ENCODE assay signal across 15 mouse cellular contexts in genomic region chr8:124648311-124648710, GRCm38 (mm10). TPM values are rescaled to one million over a fixed set of nuclear protein-coding genes. Genes with fewer than 3 reads are reported as not detected.
A peak's percentile ranks its signal among the peaks of the same experiment; 100 is the strongest.
DNase-seq lines count a peak whose midpoint lies in the region; ATAC-seq lines count a peak whose summit lies in the region.
"Had no signal": no experiment of that assay in that cellular context is flagged by ENCODE, and none has a peak within 500 bp of the region (broad histone marks: within the 10 kb centered on the region; RNA-seq: fewer than 3 reads in every experiment).

No protein-coding gene starts in this region.

- peak overlapping the region; percentile 46; the same call in 1 of the 2 replicates for H3K27ac ChIP-seq in heart, embryonic 11.5 days (ENCODE audit: low read depth, low read length)
- H3K27ac ChIP-seq in hindbrain, embryonic 12.5 days, result peak overlapping the region; percentile 72
- no peak overlapping the region for H3K27ac ChIP-seq in hindbrain, embryonic 14.5 days
- H3K27ac ChIP-seq in neural tube, embryonic 13.5 days (replicated peaks), result peak overlapping the region; percentile 35; the same call in 1 of the 2 replicates
- H3K27ac ChIP-seq in neural tube, embryonic 15.5 days (replicated peaks), result no peak overlapping the region
- no peak overlapping the region for H3K27ac ChIP-seq in intestine, embryonic 16.5 days (ENCODE audit: low read length)
- H3K27ac ChIP-seq: limb, embryonic 15.5 days had no signal

- H3K9ac ChIP-seq in heart, embryonic 11.5 days (ENCODE audit: low read depth, low read length), result no peak overlapping the region
- H3K9ac ChIP-seq in hindbrain, embryonic 12.5 days, result no peak overlapping the region
- H3K9ac ChIP-seq in hindbrain, embryonic 14.5 days, result no peak overlapping the region
- no peak overlapping the region for H3K9ac ChIP-seq in neural tube, embryonic 13.5 days
- no peak overlapping the region for H3K9ac ChIP-seq in neural tube, embryonic 15.5 days (replicated peaks)
- H3K9ac ChIP-seq in intestine, embryonic 16.5 days (ENCODE audit: low read depth, low read length), result no peak overlapping the region
- H3K9ac ChIP-seq: limb, embryonic 15.5 days had no signal

- no peaks in the 10 kb centered on the region for H3K9me3 ChIP-seq in heart, embryonic 11.5 days (replicated peaks; ENCODE audit: control insufficient read depth, low read length)
- no peaks in the 10 kb centered on the region for H3K9me3 ChIP-seq in hindbrain, embryonic 12.5 days (replicated peaks)
- H3K9me3 ChIP-seq in hindbrain, embryonic 14.5 days (ENCODE audit: control insufficient read depth, low read length), result no peaks in the 10 kb centered on the region
- H3K9me3 ChIP-seq in neural tube, embryonic 13.5 days, result no peaks in the 10 kb centered on the region
- H3K9me3 ChIP-seq in neural tube, embryonic 15.5 days (replicated peaks), result no peaks in the 10 kb centered on the region
- H3K9me3 ChIP-seq in intestine, embryonic 16.5 days (ENCODE audit: control insufficient read depth, low read length), result no peaks in the 10 kb centered on the region
- H3K9me3 ChIP-seq: limb, embryonic 15.5 days had no signal

- H3K4me2 ChIP-seq in heart, embryonic 11.5 days, result no peak overlapping the region
- H3K4me2 ChIP-seq in hindbrain, embryonic 12.5 days (replicated peaks), result no peak overlapping the region
- H3K4me2 ChIP-seq in hindbrain, embryonic 14.5 days (replicated peaks), result no peak overlapping the region
- H3K4me2 ChIP-seq in neural tube, embryonic 13.5 days, result no peak overlapping the region
- H3K4me2 ChIP-seq in neural tube, embryonic 15.5 days, result no peak overlapping the region
- H3K4me2 ChIP-seq in intestine, embryonic 16.5 days (ENCODE audit: low read depth, low read length), result no peak overlapping the region
- H3K4me2 ChIP-seq: limb, embryonic 15.5 days had no signal

- no peak for ATAC-seq in heart, embryonic 11.5 days (replicated peaks; ENCODE audit: insufficient number of reproducible peaks, low FRiP score, low TSS enrichment)
- ATAC-seq in hindbrain, embryonic 12.5 days (ENCODE audit: low FRiP score), result no peak
- no peak for ATAC-seq in hindbrain, embryonic 14.5 days (ENCODE audit: low FRiP score)
- ATAC-seq in neural tube, embryonic 13.5 days (ENCODE audit: low read depth), result no peak
- ATAC-seq in neural tube, embryonic 15.5 days (ENCODE audit: low FRiP score), result no peak
- ATAC-seq in intestine, embryonic 16.5 days, result no peak
- ATAC-seq: intestine, postnatal 0 days had no signal

- no peak overlapping the region for H3K4me3 ChIP-seq in heart, embryonic 11.5 days (ENCODE audit: low read depth, low read length)
- no peak overlapping the region for H3K4me3 ChIP-seq in hindbrain, embryonic 12.5 days
- H3K4me3 ChIP-seq in hindbrain, embryonic 14.5 days (replicated peaks; ENCODE audit: low read length), result no peak overlapping the region
- no peak overlapping the region for H3K4me3 ChIP-seq in neural tube, embryonic 13.5 days
- H3K4me3 ChIP-seq in neural tube, embryonic 15.5 days (replicated peaks), result no peak overlapping the region
- H3K4me3 ChIP-seq in intestine, embryonic 16.5 days (ENCODE audit: low read length), result no peak overlapping the region
- H3K4me3 ChIP-seq: limb, embryonic 15.5 days; myocyte had no signal

- H3K36me3 ChIP-seq in heart, embryonic 11.5 days (ENCODE audit: control insufficient read depth, insufficient read depth, low read length), result peaks cover 6% of the 10 kb centered on the region
- peaks cover 15% of the 10 kb centered on the region for H3K36me3 ChIP-seq in hindbrain, embryonic 12.5 days
- peaks cover 7% of the 10 kb centered on the region for H3K36me3 ChIP-seq in hindbrain, embryonic 14.5 days (replicated peaks; ENCODE audit: control insufficient read depth, insufficient read depth)
- H3K36me3 ChIP-seq in neural tube, embryonic 13.5 days, result peaks cover 30% of the 10 kb centered on the region
- peaks cover 9% of the 10 kb centered on the region for H3K36me3 ChIP-seq in neural tube, embryonic 15.5 days
- 0 out of 2 replicates have a peak, but pooled peaks cover 8% of the 10 kb centered on the region for H3K36me3 ChIP-seq in intestine, embryonic 16.5 days (ENCODE audit: control insufficient read depth, insufficient read depth, low read length)

- DNase-seq in heart, postnatal 4 days, result no peak
- no peak for DNase-seq in hindbrain, embryonic 14.5 days (ENCODE audit: low spot score)
- DNase-seq: cerebellum, postnatal 14 days; kidney, postnatal 25 days; layer of hippocampus, adult 9-11 months; lung, adult 2 months; thymus, adult 18-20 months had no signal

- H3K4me1 ChIP-seq in heart, embryonic 11.5 days (ENCODE audit: control insufficient read depth, insufficient read depth, low read length), result peaks cover 59% of the 10 kb centered on the region
- H3K4me1 ChIP-seq in hindbrain, embryonic 12.5 days, result peaks cover 32% of the 10 kb centered on the region
- H3K4me1 ChIP-seq in hindbrain, embryonic 14.5 days (replicated peaks; ENCODE audit: control insufficient read depth, insufficient read depth, low read length), result peaks cover 23% of the 10 kb centered on the region
- peaks cover 55% of the 10 kb centered on the region for H3K4me1 ChIP-seq in neural tube, embryonic 13.5 days (replicated peaks)
- peaks cover 43% of the 10 kb centered on the region for H3K4me1 ChIP-seq in neural tube, embryonic 15.5 days
- peaks cover 34% of the 10 kb centered on the region for H3K4me1 ChIP-seq in intestine, embryonic 16.5 days (ENCODE audit: control insufficient read depth, insufficient read depth, low read length)

- H3K27me3 ChIP-seq in heart, embryonic 11.5 days (ENCODE audit: control insufficient read depth, insufficient read depth, low read length), result no peaks in the 10 kb centered on the region
- no peaks in the 10 kb centered on the region for H3K27me3 ChIP-seq in hindbrain, embryonic 12.5 days
- H3K27me3 ChIP-seq in hindbrain, embryonic 14.5 days (ENCODE audit: control insufficient read depth, insufficient read depth, low read length), result no peaks in the 10 kb centered on the region
- H3K27me3 ChIP-seq in neural tube, embryonic 13.5 days, result no peaks in the 10 kb centered on the region
- H3K27me3 ChIP-seq in neural tube, embryonic 15.5 days (replicated peaks), result no peaks in the 10 kb centered on the region
- no peaks in the 10 kb centered on the region for H3K27me3 ChIP-seq in intestine, embryonic 16.5 days (replicated peaks; ENCODE audit: control insufficient read depth, insufficient read depth, low read length)
- H3K27me3 ChIP-seq: limb, embryonic 15.5 days had no signal

RNA-seq across cellular contexts. Expression of gene 2310022B05Rik, which starts 14.9 kb away (rescaled TPM):
- polyA plus RNA-seq in heart, embryonic 11.5 days (2014; fragmentation: Nextera tagmentation; extraction: Ambion mirVana), result 38.4 and 42.9 TPM in 2 replicates
- 100 to 1,000 TPM; 173 to 189 TPM for total RNA-seq in heart, postnatal 4 days (2021)
- 26.6 and 31.2 TPM in 2 replicates for polyA plus RNA-seq in hindbrain, embryonic 12.5 days (2016; fragmentation: Nextera tagmentation; extraction: Ambion mirVana)
- 26.6 and 27.3 TPM in 2 replicates for polyA plus RNA-seq in hindbrain, embryonic 14.5 days (2014; fragmentation: Nextera tagmentation; extraction: Ambion mirVana)
- 20.8 and 21.3 TPM in 2 replicates for polyA plus RNA-seq in neural tube, embryonic 13.5 days (2015; fragmentation: Nextera tagmentation; extraction: Ambion mirVana)
- polyA plus RNA-seq in neural tube, embryonic 15.5 days (2015; fragmentation: Nextera tagmentation; extraction: Ambion mirVana), result 15.4 and 16.1 TPM in 2 replicates
- polyA plus RNA-seq in intestine, embryonic 16.5 days (2015; fragmentation: Nextera tagmentation; extraction: Ambion mirVana), result 17.0 and 20.8 TPM in 2 replicates

Comparison
In these comparisons a context has a peak if more than half of its experiments do, and no peak if none do; other contexts are left out.
1. H3K27ac ChIP-seq: peak in heart, embryonic 11.5 days (single experiment), hindbrain, embryonic 12.5 days (single experiment) and neural tube, embryonic 13.5 days (single experiment); none in hindbrain, embryonic 14.5 days (single experiment), neural tube, embryonic 15.5 days (single experiment) and intestine, embryonic 16.5 days (single experiment).